Mouse (Mus musculus) cerebellum, adult 2 months (tissue): Measurements from ENCODE around the gene Ube4b.

ENCODE experiments used
- CTCF ChIP-seq: fragments of 200-500 bp; IDR thresholded peaks from 2 replicates; pipeline ENCODE4 v1.5.1; 2011; ENCODE audit warnings: low read depth, mild to moderate bottlenecking, control low read depth, low read length, moderate library complexity, borderline replicate concordance; ENCODE audit not compliant: insufficient read depth
- POLR2A ChIP-seq: fragments of 200-500 bp; IDR thresholded peaks from 2 replicates; pipeline ENCODE4 v1.6.1; 2011; ENCODE audit warnings: low read length, control low read depth, borderline replicate concordance; ENCODE audit not compliant: insufficient read depth

DNA sequence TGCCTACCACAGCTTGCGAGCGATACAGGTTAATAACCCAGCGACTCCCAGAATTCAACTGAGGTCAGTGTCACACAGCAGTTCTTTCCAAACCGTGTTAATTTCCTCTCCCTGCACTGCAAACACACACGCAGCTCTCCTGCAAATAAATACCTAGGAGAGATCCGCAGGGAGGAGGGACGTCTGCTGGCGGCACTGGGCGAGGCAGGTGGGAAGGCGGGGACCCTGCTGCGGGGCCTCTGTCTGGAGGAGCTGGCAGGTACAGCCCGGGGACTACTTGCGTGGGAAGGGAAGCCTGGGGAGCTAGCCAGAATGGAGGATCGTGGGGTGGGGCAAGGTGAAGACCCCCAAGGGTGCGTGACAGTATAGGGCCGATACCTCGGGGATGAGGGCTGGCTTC is 46.7 kb downstream of the Ube4b start:
- TF ChIP-seq CTCF (no peak), POLR2A (no peak)
